Mouse (Mus musculus) splenic B cell, adult 2 months (primary cell): Measurements from ENCODE around the gene Nup62.
A peak's percentile ranks its signal among the peaks of the same experiment; 100 is the strongest.

Experiments
- DNase-seq: peaks from one replicate; pipeline ENCODE4 v3.0.0-alpha.2; 2011; ENCODE audit warnings: low read depth, low spot score
- H3K27me3 ChIP-seq: 2 replicates; pipeline ENCODE4 v1.6.1; 2012; ENCODE audit warnings: mild to moderate bottlenecking, low read length, moderate library complexity, mixed read lengths; ENCODE audit not compliant: control insufficient read depth, poor library complexity, insufficient read depth, severe bottlenecking
- H3K36me3 ChIP-seq: 2 replicates; pipeline ENCODE4 v1.6.1; 2012; ENCODE audit warnings: mild to moderate bottlenecking, low read length, moderate library complexity, mixed read lengths; ENCODE audit not compliant: control insufficient read depth, poor library complexity, insufficient read depth, severe bottlenecking

The Nup62 gene

DNA sequence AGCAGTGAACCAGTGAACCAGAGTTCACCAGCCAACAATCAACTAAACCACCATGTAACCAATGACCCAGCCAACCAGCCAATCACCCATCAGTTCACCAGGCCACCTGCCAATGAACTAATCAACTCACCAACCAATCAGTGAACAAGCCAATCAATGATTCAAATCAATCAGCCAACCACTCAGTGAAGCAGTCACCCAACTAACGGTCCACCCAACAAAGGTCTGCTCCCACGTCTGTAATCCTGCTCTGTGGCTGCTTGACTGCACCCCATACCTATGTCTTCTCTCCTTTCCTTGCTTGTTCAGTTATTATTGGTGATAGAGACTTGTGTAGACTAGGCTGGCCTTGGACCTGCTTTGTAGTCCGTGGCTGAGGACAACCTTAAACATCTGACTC lies 1.9 kb upstream of the Nup62 start:
- Histone ChIP-seq H3K36me3 (no peaks in the 10 kb centered on the region), H3K27me3 (no peaks in the 10 kb centered on the region)
- DNase-seq, result no peak

DNA sequence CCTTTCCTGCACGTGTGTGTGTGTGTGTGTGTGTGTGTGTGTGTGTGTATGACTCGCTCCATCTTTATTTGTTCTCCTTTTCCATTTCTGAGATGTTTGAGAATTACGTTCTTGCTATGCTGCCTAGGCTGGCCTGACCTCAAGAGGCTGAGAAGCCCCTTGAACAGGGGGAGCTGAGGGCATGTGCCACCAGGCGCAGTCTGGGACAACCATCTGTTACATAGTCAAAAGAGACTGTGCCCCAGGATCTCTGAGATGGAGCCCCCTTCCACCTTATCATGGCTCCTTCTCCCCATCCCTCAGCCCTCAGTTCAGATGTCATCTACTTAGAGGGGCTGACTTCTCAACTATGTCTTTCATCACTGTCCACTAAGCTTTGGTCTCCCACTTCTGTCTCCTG lies 1.5 kb upstream of the Nup62 start:
- Histone ChIP-seq H3K36me3 (no peaks in the 10 kb centered on the region), H3K27me3 (no peaks in the 10 kb centered on the region)
- DNase-seq, result no peak

DNA sequence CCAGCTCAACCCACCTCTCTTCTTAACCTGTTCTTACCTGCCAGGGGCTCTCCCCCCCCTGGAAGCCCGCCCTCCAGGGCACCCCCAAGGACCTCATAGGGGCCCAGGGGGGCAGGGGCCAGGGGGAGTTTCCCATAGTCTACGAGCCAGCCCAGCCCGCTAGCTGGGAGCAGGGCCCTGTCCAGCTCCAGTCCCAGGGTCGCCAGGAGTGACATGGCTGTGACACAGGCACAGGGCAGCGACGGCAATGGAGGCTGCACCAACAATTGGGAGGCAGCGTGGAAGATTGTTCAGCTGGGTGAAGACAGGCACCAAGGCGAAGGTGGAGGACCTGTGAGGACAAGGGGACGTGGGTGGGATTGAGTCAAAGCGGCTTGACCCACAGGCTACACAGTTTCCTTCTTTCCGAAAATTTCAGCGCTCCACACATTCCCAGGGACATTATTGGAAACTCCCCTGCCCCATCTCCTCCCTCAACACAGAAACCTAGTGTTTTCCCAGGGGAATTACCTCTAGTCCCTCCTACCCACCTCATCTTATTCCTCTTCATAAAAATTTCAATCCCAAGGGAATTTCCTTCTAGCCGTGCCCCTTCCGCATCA lies 835 bp upstream of the Nup62 start:
- Histone ChIP-seq H3K36me3 (no peaks in the 10 kb centered on the region), H3K27me3 (no peaks in the 10 kb centered on the region)
- no peak for DNase-seq

DNA sequence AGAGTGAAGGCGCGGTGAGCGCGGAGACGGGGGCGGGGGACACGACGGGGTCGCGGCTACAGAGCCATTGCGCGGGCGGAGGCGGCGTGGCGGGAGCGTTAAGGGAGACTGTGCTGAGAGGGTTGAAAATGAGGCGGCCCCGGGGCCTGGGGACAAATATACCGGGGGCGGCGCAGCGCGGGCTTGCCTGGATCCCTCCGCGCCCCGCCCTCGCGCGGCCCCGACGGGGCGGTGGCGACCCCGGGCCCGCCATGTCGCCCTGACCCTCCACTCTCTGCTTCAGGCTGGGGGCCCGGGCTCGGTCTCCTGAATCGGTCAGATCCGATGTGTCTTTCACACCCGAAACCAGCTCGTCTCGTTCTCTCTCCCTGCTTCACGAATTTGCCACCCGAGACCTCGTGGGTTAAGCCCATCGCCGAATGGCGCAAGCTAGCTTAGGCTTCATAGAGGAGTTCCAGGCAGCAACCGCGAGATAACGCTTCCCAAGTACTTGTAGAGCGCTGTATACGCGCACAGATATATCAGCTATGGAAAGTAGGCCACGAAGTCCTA lies 658 bp downstream of the Nup62 start, which contains the start of gene Atf5:
Gene Atf5 (minus strand): TSS at position 189 of the 552 bp plus-strand sequence.
- Histone ChIP-seq H3K36me3 (no peaks in the 10 kb centered on the region), H3K27me3 (no peaks in the 10 kb centered on the region)
- no peak for DNase-seq

DNA sequence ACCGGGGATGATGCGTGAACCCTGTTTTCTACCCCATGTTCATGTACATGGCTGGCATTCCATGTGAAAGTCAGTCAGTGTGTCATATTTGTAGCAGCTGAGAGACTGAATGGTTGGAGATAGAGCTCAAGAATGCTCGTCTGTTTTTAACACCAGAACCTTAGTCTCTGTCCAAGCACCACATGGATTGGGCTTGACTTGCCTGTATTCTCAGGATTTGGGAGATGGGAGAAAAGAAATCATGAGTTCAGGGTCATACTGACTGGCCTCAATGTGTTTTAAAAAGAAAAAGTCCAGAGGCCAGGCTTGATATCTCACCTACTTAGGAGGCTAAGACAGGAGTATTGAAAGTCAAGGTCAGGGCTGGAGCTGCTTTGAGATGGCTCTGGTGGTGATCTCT lies 1.6 kb downstream of the Nup62 start:
- Histone ChIP-seq H3K27me3 (no peaks in the 10 kb centered on the region), H3K36me3 (no peaks in the 10 kb centered on the region)
- DNase-seq, result no peak

DNA sequence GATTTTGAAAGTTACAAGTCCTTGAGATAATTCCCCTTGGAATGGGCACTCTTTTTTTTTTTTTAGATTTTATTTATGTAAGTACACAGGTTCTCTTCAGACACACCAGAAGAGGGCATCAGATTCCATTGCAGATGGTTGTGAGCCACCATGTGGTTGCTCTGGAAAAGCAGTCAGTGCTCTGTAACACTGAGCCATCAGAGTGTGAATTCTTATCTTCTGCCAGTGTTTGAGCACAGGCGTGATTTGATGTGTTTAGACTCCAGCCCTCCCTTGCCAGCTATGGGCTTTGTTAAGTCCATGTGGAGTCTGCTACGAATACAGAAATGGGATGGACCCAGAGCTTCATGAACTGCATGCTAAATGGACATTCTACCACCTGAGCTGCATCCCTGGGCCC lies 2.3 kb downstream of the Nup62 start:
- no peak for DNase-seq
- Histone ChIP-seq H3K36me3 (no peaks in the 10 kb centered on the region), H3K27me3 (no peaks in the 10 kb centered on the region)

DNA sequence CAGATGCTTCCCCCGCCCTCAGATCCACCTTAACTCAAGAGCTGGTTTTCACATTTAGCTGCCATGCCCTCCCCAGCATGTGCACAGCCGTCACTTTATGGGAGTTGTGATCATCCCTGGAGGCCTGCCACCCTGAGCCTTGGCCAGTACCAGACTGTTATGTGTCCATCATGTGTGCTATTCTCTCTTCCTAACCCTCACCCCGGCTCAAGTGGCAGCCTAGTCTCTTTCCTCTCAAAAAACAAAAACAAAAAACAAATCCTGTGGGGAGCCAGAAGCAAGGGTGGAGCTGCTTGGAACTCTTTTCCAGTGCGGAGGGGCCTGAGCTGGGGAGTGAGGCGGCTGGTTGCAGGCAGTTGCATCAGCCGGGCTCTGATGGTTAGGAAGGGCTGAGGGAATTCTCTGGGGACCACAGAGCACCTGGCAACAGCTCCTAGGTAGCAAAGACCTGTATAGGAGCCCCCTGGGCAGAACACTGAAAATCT lies 2.9 kb downstream of the Nup62 start:
- Histone ChIP-seq H3K36me3 (no peaks in the 10 kb centered on the region), H3K27me3 (no peaks in the 10 kb centered on the region)
- no peak for DNase-seq

DNA sequence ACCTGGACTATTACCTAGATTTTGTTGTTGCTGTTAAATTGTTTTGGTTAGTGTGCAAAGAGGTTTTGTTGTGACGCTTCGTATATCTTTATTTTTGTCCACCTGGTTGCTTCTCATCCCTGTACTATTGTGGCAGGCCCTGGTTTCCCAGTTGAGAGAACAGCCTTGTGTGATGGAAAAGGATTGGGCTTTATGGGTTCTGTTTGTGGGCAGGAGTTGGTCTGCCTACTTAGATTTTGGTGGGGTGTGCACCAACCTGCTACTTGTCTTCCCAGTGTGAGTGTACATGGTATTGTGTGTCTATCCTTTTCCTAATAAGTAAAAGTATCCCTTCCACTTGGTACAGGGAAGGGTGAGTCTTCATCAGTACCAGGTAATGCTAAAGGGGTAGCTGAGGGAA lies 3.5 kb downstream of the Nup62 start:
- Histone ChIP-seq H3K27me3 (no peaks in the 10 kb centered on the region), H3K36me3 (no peaks in the 10 kb centered on the region)
- no peak for DNase-seq

DNA sequence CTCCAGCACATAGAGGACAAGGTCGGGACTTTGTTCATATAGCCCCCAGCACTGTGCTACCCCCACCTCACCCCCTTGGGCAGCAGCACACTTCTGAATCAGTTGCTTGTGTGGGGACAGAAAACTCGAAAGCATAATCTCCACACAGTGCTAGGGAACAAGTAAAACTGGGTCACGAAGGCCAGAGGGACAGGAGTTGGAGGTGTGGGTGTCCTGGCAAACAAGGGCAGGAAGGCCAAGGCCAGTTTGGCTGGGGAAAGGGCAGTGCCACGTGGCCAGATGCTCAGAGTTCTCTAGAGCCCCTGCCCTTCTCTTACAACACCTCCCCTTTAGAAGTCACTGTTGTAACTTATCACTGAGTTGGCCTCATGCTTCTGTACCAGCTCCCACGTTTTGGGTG lies 4.0 kb downstream of the Nup62 start:
- Histone ChIP-seq H3K27me3 (no peaks in the 10 kb centered on the region), H3K36me3 (no peaks in the 10 kb centered on the region)
- no peak for DNase-seq

DNA sequence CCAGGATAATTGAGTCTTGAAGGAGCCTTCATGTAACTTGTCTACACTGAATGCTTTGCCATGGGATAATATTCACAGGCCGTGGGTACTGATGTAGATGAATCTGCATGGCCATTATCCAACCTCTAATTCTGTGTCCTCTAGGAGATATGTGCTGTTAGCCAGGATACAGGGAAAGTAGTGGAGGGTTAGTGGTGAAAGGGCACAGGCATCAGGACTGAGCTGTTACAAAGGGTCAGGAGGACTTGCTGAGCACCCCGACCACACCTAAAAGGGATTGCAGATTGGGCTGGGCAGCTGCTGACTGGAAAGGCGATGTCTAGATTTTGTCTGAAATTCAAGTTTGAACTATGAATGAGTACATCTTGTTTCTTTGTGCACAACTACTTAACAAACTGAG lies 4.6 kb downstream of the Nup62 start:
- H3K27me3 ChIP-seq, result no peaks in the 10 kb centered on the region

DNA sequence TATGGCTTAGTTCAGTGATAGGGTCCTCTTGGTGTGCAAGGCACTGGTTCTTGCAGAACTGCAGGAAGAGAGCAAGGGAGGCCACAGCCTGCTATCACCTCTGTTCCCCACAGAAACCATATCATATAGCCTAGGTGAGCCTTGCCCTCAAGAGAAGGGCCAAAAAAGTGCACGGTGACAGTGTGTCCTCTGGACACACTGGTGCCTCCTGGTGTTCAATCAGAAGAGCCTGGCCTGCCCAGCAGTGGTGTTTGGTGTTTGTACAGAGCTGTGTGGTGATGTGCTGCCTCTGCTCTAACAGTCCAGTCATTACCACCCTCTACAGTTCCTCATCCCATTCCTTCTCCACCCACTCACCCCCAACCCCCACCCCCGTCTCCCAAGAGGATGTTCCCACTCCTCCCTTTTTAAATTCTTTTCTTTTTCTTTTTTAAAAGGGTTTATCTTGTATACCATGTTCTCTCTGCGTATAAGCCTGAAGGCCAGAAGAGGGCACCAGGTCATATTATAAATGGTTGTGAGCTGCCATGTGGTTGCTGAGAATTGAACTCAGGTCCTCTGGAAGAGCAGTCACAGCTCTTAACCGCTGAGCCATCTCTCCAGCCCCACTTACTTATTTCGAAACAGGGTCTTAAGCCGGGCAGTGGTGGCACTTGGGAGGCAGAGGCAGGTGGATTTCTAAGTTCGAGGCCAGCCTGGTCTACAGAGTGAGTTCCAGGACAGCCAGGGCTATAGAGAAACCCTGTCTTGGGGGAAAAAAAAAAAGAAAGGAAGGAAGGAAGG lies 6.0 kb downstream of the Nup62 start:
- no peaks in the 10 kb centered on the region for H3K27me3 ChIP-seq
- H3K36me3 ChIP-seq, result no peaks in the 10 kb centered on the region
- peak; percentile 57 for DNase-seq

More for the DNA sequence above, 4.6 kb downstream of the Nup62 start:
- H3K36me3 ChIP-seq, result no peaks in the 10 kb centered on the region
- DNase-seq, result no peak

DNA sequence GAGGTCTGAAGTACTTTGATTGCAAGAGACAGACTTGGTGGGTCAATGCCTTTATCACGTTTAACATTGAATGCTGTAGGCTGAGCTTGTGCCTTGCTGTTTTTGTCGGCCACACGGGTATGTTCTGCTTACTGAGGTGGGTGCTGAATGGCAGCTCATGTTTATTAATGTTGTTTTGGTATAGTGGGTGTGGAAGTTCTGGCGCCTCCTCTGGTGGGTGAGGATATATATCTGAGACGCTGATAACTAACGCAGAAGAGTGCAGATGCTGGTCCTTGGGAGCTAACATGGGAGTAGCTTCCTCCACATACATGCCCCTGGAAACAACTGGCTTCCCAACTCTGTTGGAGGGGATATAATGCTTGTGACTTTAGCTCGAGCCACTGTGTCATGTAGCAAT lies 7.5 kb downstream of the Nup62 start:
- no peaks in the 10 kb centered on the region for H3K27me3 ChIP-seq
- peak; percentile 64 for DNase-seq
- H3K36me3 ChIP-seq, result no peaks in the 10 kb centered on the region

DNA sequence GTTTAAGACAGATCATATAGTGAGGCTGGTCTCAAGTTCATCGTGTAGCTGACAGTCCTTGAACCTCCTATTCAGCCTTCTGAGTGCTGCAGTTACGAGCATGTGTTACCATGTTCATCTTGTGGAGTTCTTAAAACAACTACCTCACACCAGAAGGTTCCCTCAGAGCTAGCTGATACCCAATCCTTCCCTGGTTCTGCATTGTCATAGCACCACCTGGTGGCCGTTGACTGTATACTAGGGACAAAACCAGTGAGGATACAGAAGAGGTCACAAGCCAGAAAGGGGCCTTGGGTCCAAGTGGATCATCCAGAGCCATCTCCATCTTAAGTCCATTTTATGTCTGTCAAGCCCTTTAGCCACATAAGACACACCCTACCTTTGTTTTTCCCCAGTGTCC lies 9.0 kb downstream of the Nup62 start:
- Histone ChIP-seq H3K27me3 (no peaks in the 10 kb centered on the region), H3K36me3 (no peaks in the 10 kb centered on the region; the same call in 1 of the 2 replicates)
- peak; percentile 89 for DNase-seq

DNA sequence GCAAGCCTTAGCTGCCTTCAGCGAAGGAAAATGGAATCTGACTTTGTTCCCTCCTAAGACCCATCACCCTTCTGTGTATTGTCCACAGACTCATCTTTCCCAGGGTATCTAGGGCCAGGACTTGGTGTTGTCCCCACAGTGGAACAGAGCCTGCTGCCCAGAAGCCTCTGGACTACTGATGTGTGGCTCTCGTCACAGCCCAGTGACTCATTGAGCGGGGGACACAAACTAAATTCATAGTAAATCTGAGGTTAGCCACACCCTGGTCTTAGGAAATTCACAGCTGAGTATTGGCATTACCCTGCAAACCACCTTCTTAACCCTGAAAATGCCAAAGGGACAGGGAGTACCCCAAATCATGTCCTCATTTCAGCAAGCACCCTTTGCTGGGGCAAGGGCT lies 10.9 kb downstream of the Nup62 start:
- DNase-seq, result no peak
- H3K36me3 ChIP-seq, result peaks cover 5% of the 10 kb centered on the region
- H3K27me3 ChIP-seq, result no peaks in the 10 kb centered on the region

DNA sequence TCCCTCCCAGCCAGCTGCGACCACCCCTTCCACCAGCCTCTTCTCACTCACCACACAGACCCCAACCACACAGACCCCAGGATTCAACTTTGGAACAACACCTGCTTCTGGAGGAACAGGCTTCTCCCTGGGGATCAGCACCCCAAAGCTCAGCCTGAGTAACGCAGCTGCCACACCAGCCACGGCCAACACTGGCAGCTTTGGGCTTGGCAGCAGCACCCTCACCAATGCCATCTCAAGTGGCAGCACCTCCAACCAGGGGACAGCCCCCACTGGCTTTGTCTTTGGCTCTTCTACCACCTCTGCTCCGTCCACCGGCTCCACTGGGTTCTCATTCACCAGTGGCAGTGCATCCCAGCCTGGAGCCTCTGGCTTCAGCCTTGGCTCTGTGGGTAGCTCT lies 12.8 kb downstream of the Nup62 start:
- no peak for DNase-seq

More for the DNA sequence above, 12.8 kb downstream of the Nup62 start:
- peaks cover 5% of the 10 kb centered on the region for H3K36me3 ChIP-seq
- no peaks in the 10 kb centered on the region for H3K27me3 ChIP-seq
